Mouse (Mus musculus) CH12.LX (cell line): ENCODE measurements at regions not wholly inside any gene's neighbourhood (a gene's known extent, or its start where the extent isn't known, plus 50 kb on each side); places are given as distances from the start of the nearest gene placed in this dataset.

ENCODE experiments used
- BHLHE40 ChIP-seq: IDR thresholded peaks from 2 replicates; pipeline ENCODE4 v1.6.1; 2011; ENCODE audit warnings: mild to moderate bottlenecking, low read depth, low read length, improper control_type of control experiment
- CHD2 ChIP-seq: IDR thresholded peaks from 2 replicates; pipeline ENCODE4 v1.6.1; 2011; ENCODE audit warnings: low read length, improper control_type of control experiment
- CTCF ChIP-seq, 2 experiments: IDR thresholded peaks in 1 of 2; conservative IDR thresholded peaks in 1 of 2; 2 replicates each; pipeline ENCODE4 v1.5.1; 2011 to 2012; ENCODE audit warnings: low read depth in 2 of 2, low read length in 2 of 2, improper control_type of control experiment in 1 of 2, inconsistent platforms in 1 of 2, mild to moderate bottlenecking in 1 of 2, moderate library complexity in 1 of 2
- EP300 ChIP-seq: IDR thresholded peaks from 2 replicates; pipeline ENCODE4 v1.6.1; 2011; ENCODE audit warnings: low read length, improper control_type of control experiment
- HCFC1 ChIP-seq: IDR thresholded peaks from 2 replicates; pipeline ENCODE4 v1.6.1; 2012; ENCODE audit warnings: low read depth, mild to moderate bottlenecking, inconsistent platforms, low read length, improper control_type of control experiment
- JUN ChIP-seq: IDR thresholded peaks from 2 replicates; pipeline ENCODE4 v1.6.1; 2011; ENCODE audit warnings: low read depth, mild to moderate bottlenecking, low read length, improper control_type of control experiment, moderate library complexity; ENCODE audit not compliant: insufficient read depth
- JUND ChIP-seq: conservative IDR thresholded peaks from 2 replicates; pipeline ENCODE4 v1.6.1; 2011; ENCODE audit warnings: low read depth, low read length, improper control_type of control experiment
- MAFK ChIP-seq: IDR thresholded peaks from 2 replicates; pipeline ENCODE4 v1.6.1; 2011; ENCODE audit warnings: low read length, improper control_type of control experiment; ENCODE audit not compliant: insufficient replicate concordance
- MAX ChIP-seq: IDR thresholded peaks from 2 replicates; pipeline ENCODE4 v1.6.1; 2011; ENCODE audit warnings: low read length, improper control_type of control experiment
- POLR2A ChIP-seq: IDR thresholded peaks from 2 replicates; pipeline ENCODE4 v1.6.1; 2011; ENCODE audit warnings: low read depth, mild to moderate bottlenecking, improper control_type of control experiment, low read length
- USF1 ChIP-seq: IDR thresholded peaks from 2 replicates; pipeline ENCODE4 v1.6.1; 2014; ENCODE audit warnings: low read depth, mild to moderate bottlenecking, inconsistent platforms, low read length, improper control_type of control experiment

DNA sequence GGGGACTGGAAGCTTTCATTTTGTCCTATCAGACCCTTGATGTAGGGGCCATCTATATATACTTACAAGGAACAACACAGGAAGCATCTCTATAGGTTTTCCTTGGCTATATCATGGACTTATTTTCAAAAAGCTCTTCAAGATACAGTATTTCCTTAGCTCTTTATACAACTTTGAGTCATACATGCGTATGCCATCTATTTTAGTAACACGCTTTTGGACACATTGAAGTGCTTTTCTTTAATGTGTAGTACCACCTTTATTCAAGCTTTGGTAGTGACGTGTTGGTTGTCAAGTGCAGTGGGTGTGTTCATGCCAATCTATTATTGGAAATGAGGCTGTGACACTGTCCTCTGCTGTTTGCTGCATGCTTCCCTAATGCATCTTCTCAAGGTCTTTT, 202.1 kb upstream of the Cdh6 start:
- TF ChIP-seq POLR2A (no peak), JUND (no peak), CHD2 (no peak), MAX (no peak), MAFK (no peak), USF1 (no peak), JUN (no peak), CTCF (conservative IDR thresholded peaks at IDR 0.05 in 1 of 2, IDR thresholded peaks at IDR 0.05 in 1 of 2; ENCODE audit: low read depth in 2 of 2, low read length in 2 of 2) (no peak), EP300 (no peak), BHLHE40 (no peak), HCFC1 (no peak)
